Mouse (Mus musculus): ENCODE measurements around the gene Ece1. TPM values are rescaled to one million over a fixed set of nuclear protein-coding genes. Genes with fewer than 3 reads are reported as not detected.

Ece1 gene
- polyA plus RNA-seq, 1 experiment from 2014 or later: 74.6 TPM

GRCm38 (mm10) chr4:137919116-137919515 lies 57.1 kb downstream of the Ece1 start:
- Histone ChIP-seq H3K4me3 (replicated peaks) (no peak overlapping the region), H3K27me3 (no peaks in the 10 kb centered on the region), H3K9ac (no peak overlapping the region), H3K4me2 (replicated peaks) (no peak overlapping the region), H3K36me3 (peaks cover 12% of the 10 kb centered on the region; the same call in 1 of the 2 replicates), H3K4me1 (peaks cover 64% of the 10 kb centered on the region), H3K27ac (replicated peaks) (0 out of 2 replicates have a peak overlapping the region, but pooled peaks have one; percentile 63), H3K9me3 (replicated peaks) (no peaks in the 10 kb centered on the region)
- WGBS: 54% methylated on average over 10 of the region's 10 CpGs
- ATAC-seq (ENCODE audit: insufficient number of reproducible peaks, low FRiP score, low TSS enrichment, low read depth): no peak

GRCm38 (mm10) chr4:137920005-137920404 lies 58.0 kb downstream of the Ece1 start:
- 24% methylated on average over 7 of the region's 7 CpGs for WGBS

GRCm38 (mm10) chr4:137920500-137920961 lies 58.5 kb downstream of the Ece1 start:
- Histone ChIP-seq H3K27me3 (no peaks in the 10 kb centered on the region), H3K9ac (no peak overlapping the region), H3K36me3 (peaks cover 12% of the 10 kb centered on the region; the same call in 1 of the 2 replicates), H3K4me1 (peaks cover 58% of the 10 kb centered on the region), H3K4me3 (replicated peaks) (no peak overlapping the region; the same call in 1 of the 2 replicates), H3K4me2 (replicated peaks) (no peak overlapping the region; the same call in 1 of the 2 replicates), H3K9me3 (replicated peaks) (no peaks in the 10 kb centered on the region), H3K27ac (replicated peaks) (peak overlapping the region; percentile 63)
- no peak for ATAC-seq (ENCODE audit: insufficient number of reproducible peaks, low FRiP score, low TSS enrichment, low read depth)
- 15% methylated on average over 10 of the region's 10 CpGs for WGBS

More at GRCm38 (mm10) chr4:137920005-137920404, 58.0 kb downstream of the Ece1 start:
- Histone ChIP-seq H3K27ac (replicated peaks) (peak overlapping the region; percentile 63), H3K9ac (no peak overlapping the region), H3K4me3 (replicated peaks) (no peak overlapping the region), H3K9me3 (replicated peaks) (no peaks in the 10 kb centered on the region), H3K4me1 (peaks cover 57% of the 10 kb centered on the region), H3K4me2 (replicated peaks) (0 out of 2 replicates have a peak overlapping the region, but pooled peaks have one; percentile 19), H3K27me3 (no peaks in the 10 kb centered on the region), H3K36me3 (peaks cover 12% of the 10 kb centered on the region; the same call in 1 of the 2 replicates)
- no peak for ATAC-seq (ENCODE audit: insufficient number of reproducible peaks, low FRiP score, low TSS enrichment, low read depth)

GRCm38 (mm10) chr4:137921510-137921909 lies 59.5 kb downstream of the Ece1 start:
- H3K36me3 ChIP-seq: peaks cover 19% of the 10 kb centered on the region; the same call in 1 of the 2 replicates
- H3K27ac ChIP-seq (replicated peaks): peak overlapping the region; percentile 63; the same call in 1 of the 2 replicates
- H3K9me3 ChIP-seq (replicated peaks): no peaks in the 10 kb centered on the region
- H3K9ac ChIP-seq: no peak overlapping the region
- no peak for ATAC-seq (ENCODE audit: insufficient number of reproducible peaks, low FRiP score, low TSS enrichment, low read depth)
- H3K4me3 ChIP-seq (replicated peaks): no peak overlapping the region
- WGBS: 83% methylated on average over 11 of the region's 11 CpGs
- no peak overlapping the region for H3K4me2 ChIP-seq (replicated peaks)
- H3K4me1 ChIP-seq: peaks cover 61% of the 10 kb centered on the region
- no peaks in the 10 kb centered on the region for H3K27me3 ChIP-seq

GRCm38 (mm10) chr4:137923052-137923451 lies 61.0 kb downstream of the Ece1 start:
- ATAC-seq (ENCODE audit: insufficient number of reproducible peaks, low FRiP score, low TSS enrichment, low read depth): no peak
- H3K27ac ChIP-seq (replicated peaks): no peak overlapping the region
- H3K4me3 ChIP-seq (replicated peaks): no peak overlapping the region
- no peaks in the 10 kb centered on the region for H3K27me3 ChIP-seq
- 84% methylated on average over 15 of the region's 15 CpGs for WGBS
- H3K4me1 ChIP-seq: peaks cover 55% of the 10 kb centered on the region
- H3K9me3 ChIP-seq (replicated peaks): no peaks in the 10 kb centered on the region
- peaks cover 31% of the 10 kb centered on the region; the same call in 1 of the 2 replicates for H3K36me3 ChIP-seq
- H3K9ac ChIP-seq: no peak overlapping the region
- H3K4me2 ChIP-seq (replicated peaks): no peak overlapping the region

- Histone ChIP-seq H3K4me1 (peaks cover 54% of the 10 kb centered on the region), H3K27me3 (no peaks in the 10 kb centered on the region), H3K9ac (no peak overlapping the region), H3K27ac (replicated peaks) (peak overlapping the region; percentile 29), H3K4me3 (replicated peaks) (no peak overlapping the region), H3K4me2 (replicated peaks) (no peak overlapping the region), H3K9me3 (replicated peaks) (no peaks in the 10 kb centered on the region), H3K36me3 (peaks cover 36% of the 10 kb centered on the region; the same call in 1 of the 2 replicates)
- 49% methylated on average over 4 of the region's 4 CpGs for WGBS
- ATAC-seq (ENCODE audit: insufficient number of reproducible peaks, low FRiP score, low TSS enrichment, low read depth): no peak
Measured at GRCm38 (mm10) chr4:137925176-137925575, 63.1 kb downstream of the Ece1 start.

GRCm38 (mm10) chr4:137926161-137926560 lies 64.1 kb downstream of the Ece1 start:
- H3K9me3 ChIP-seq (replicated peaks): no peaks in the 10 kb centered on the region
- H3K4me2 ChIP-seq (replicated peaks): no peak overlapping the region
- H3K9ac ChIP-seq: no peak overlapping the region
- H3K27me3 ChIP-seq: no peaks in the 10 kb centered on the region
- H3K27ac ChIP-seq (replicated peaks): no peak overlapping the region
- WGBS: 82% methylated on average over 14 of the region's 14 CpGs
- ATAC-seq (ENCODE audit: insufficient number of reproducible peaks, low FRiP score, low TSS enrichment, low read depth): no peak
- H3K4me1 ChIP-seq: peaks cover 56% of the 10 kb centered on the region
- H3K4me3 ChIP-seq (replicated peaks): no peak overlapping the region
- peaks cover 36% of the 10 kb centered on the region; the same call in 1 of the 2 replicates for H3K36me3 ChIP-seq

GRCm38 (mm10) chr4:137927136-137927535 lies 65.1 kb downstream of the Ece1 start:
- Histone ChIP-seq H3K4me1 (peaks cover 60% of the 10 kb centered on the region), H3K27ac (replicated peaks) (0 out of 2 replicates have a peak overlapping the region, but pooled peaks have one; percentile 44), H3K9me3 (replicated peaks) (no peaks in the 10 kb centered on the region), H3K4me2 (replicated peaks) (no peak overlapping the region), H3K27me3 (no peaks in the 10 kb centered on the region), H3K36me3 (peaks cover 36% of the 10 kb centered on the region; the same call in 1 of the 2 replicates), H3K4me3 (replicated peaks) (no peak overlapping the region), H3K9ac (no peak overlapping the region)
- WGBS: 82% methylated on average over 7 of the region's 7 CpGs
- ATAC-seq (ENCODE audit: insufficient number of reproducible peaks, low FRiP score, low TSS enrichment, low read depth): no peak

- Histone ChIP-seq H3K36me3 (0 out of 2 replicates have a peak, but pooled peaks cover 36% of the 10 kb centered on the region), H3K27me3 (no peaks in the 10 kb centered on the region), H3K27ac (replicated peaks) (peak overlapping the region; percentile 55; the same call in 1 of the 2 replicates), H3K4me1 (peaks cover 68% of the 10 kb centered on the region), H3K9me3 (replicated peaks) (no peaks in the 10 kb centered on the region), H3K4me3 (replicated peaks) (no peak overlapping the region), H3K9ac (no peak overlapping the region), H3K4me2 (replicated peaks) (no peak overlapping the region)
- no peak for ATAC-seq (ENCODE audit: insufficient number of reproducible peaks, low FRiP score, low TSS enrichment, low read depth)
- WGBS: 80% methylated on average over 12 of the region's 12 CpGs
Measured at GRCm38 (mm10) chr4:137927741-137928535, 65.9 kb downstream of the Ece1 start.

GRCm38 (mm10) chr4:137928813-137929212 lies 66.8 kb downstream of the Ece1 start:
- WGBS: 80% methylated on average over 1 of the region's 1 CpGs
- H3K36me3 ChIP-seq: 0 out of 2 replicates have a peak, but pooled peaks cover 29% of the 10 kb centered on the region
- H3K9ac ChIP-seq: no peak overlapping the region
- ATAC-seq (ENCODE audit: insufficient number of reproducible peaks, low FRiP score, low TSS enrichment, low read depth): no peak
- H3K27me3 ChIP-seq: no peaks in the 10 kb centered on the region
- H3K4me3 ChIP-seq (replicated peaks): no peak overlapping the region
- peak overlapping the region; percentile 55; the same call in 1 of the 2 replicates for H3K27ac ChIP-seq (replicated peaks)
- H3K4me2 ChIP-seq (replicated peaks): no peak overlapping the region
- H3K9me3 ChIP-seq (replicated peaks): no peaks in the 10 kb centered on the region
- peaks cover 69% of the 10 kb centered on the region for H3K4me1 ChIP-seq

- Histone ChIP-seq H3K36me3 (peaks cover 30% of the 10 kb centered on the region; the same call in 1 of the 2 replicates), H3K9ac (no peak overlapping the region), H3K4me2 (replicated peaks) (no peak overlapping the region), H3K4me1 (peaks cover 69% of the 10 kb centered on the region), H3K9me3 (replicated peaks) (no peaks in the 10 kb centered on the region), H3K27ac (replicated peaks) (peak overlapping the region; percentile 92), H3K27me3 (no peaks in the 10 kb centered on the region), H3K4me3 (replicated peaks) (no peak overlapping the region)
- no peak for ATAC-seq (ENCODE audit: insufficient number of reproducible peaks, low FRiP score, low TSS enrichment, low read depth)
- WGBS: 56% methylated on average over 15 of the region's 15 CpGs
Measured at GRCm38 (mm10) chr4:137929341-137930016, 67.4 kb downstream of the Ece1 start.

Measured in embryonic facial prominence, embryonic 15.5 days (tissue).